Mouse (Mus musculus) kidney, postnatal 14 days (tissue): ENCODE results near the gene Kif17.

ENCODE experiments used
- DNase-seq: peaks from one replicate; pipeline ENCODE4 v3.0.0; 2022; ENCODE audit warnings: mixed read lengths

The Kif17 gene

DNA sequence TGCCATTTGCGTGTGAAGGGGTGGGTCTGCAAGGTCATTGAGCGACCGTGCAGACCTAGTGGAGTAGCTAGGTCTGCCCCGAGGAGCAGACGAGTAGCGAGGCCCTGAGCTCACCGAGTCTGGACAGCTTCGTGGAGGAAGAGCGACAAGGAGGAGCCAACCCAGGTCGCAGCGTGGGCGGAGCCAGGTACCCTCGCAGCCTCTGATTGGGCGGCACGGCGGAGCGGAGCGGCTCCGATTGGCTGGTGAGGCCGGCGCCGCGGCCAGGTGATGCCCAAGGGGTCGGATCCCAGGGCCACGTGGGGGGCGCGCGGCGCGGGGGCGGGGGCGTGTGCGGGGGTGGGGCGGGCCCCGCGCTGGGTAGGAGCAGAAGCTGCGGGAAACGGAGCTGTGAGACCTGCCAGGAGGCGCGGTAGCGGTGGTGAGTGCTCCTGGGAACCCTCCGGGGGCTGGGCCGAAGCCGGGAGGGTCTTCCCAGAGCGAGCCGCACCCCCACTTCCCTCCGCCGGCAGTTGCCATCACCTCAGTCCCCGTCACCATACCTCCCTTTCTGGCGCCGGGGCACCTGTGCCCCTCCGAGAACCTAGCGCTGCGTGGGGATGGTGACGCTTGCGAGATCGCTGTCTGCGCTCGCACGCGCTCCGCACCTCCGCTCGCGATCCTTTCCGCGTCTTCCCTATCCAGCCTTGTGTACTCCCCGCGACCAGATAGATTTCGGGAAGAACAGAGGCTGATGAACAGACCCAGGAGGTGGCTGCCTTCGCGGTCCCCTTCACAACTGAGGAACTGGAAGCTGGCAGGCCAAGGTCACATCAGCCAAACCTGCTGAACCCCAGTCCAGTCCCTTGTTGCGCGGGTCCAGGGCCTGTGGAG lies at the start of gene Kif17, which contains the start of gene Sh2d5:
Gene Kif17, plus strand, starts transcription at position 348 of the 873 bp plus-strand sequence.
Gene Sh2d5, plus strand, starts transcription at position 316 of the 873 bp plus-strand sequence.
- peak; percentile 80 for DNase-seq

DNA sequence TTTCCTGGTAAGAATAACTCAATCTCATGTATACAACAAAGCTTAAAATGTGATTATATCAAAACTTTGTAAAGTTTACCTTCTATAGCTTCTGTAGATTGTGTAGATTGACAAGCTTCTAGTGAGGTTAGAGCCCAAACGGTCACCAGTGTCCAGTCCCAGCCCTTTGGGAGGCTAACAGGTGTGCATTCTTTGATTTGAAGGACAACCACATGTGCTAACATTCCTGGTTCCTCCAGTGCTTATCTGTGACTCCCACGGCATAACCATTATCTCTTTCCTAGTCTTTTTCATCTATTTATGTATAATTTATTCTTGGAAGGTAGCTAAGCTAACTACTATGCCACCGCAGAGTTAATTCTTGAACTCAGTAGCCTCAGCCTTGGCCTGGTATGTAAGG lies 49.5 kb upstream of the Kif17 start:
- DNase-seq, result no peak

DNA sequence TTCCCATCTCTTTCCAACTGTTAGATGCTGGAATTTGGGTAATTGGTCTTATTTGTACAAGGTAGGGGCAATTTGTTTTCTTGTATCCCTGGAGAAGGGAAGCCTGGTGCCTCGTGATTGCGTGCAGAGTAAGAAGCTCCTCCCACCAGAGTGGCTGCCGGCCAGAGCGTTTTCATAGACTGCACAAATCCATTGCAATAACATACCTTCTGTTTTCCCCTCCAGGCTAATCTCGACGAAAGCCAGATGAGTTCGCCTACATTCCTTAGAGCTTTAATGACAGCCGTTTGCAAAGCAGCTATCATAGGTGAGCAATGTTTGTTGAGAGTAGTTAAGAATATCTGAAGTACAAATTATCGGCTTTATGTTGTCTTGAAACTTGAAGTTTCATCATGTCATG lies 48.5 kb upstream of the Kif17 start:
- DNase-seq, result no peak

DNA sequence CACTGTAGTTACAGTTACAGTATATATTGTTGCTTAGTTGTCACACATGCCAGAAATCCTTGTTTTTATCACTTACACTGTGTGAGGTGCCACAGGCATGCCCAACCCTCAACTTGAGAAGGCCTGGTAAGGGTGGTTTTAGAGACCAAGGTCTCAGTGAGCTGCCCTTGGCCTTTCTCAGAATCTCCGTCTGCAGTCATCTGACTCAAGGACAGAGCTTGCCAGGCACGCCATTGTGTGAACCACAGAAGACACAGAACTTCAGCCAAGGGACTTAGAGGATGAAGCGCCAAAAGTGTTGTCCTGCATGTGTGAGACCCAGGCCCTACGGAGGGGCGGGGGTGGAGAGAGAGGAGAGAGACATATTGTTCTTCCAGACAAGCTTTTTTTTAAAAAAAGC lies 40.1 kb upstream of the Kif17 start:
- DNase-seq, result no peak

DNA sequence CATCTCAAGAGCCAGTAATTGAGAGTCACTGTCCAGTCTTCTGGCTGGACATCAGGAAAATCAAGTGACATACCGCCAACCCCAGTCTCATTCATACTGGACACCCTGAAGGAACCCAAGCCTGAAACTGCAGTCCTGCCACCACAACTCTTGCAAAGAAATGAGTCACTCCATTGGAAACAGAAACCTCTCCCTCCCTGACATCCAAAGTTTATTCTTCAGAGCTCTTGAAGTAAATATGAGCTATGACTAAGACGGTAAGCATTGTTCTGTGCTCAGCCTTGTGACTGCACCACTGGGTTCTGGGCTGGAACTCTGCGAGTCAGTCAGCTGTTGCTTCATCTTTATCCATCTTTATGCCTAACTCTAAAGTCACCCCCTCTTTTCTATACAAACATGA lies 36.4 kb upstream of the Kif17 start:
- no peak for DNase-seq

DNA sequence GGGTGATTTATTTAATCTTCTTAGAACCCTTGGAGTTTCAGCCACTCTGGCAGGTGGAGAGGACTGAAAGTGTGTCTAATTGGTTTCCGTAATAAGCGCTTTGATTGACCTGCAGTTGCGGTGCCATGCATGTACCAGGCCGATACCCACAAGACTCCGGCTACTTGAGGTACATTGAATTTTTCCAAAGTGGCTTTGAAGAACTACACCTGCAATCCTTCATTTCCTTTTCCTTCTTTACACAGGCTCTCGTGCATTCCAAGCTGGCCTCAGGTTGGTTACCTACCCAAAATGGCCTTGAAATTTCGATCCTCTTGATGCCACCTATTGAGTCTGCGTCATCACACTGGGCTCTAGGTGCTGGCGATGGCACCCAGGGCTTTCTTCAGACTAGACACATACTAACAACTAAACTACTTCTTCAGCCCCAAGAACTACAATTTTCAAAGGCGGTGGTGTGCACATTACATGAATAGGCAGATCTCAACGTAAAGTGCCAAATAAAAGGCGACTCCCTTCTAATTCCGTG lies 34.5 kb upstream of the Kif17 start:
- no peak for DNase-seq

DNA sequence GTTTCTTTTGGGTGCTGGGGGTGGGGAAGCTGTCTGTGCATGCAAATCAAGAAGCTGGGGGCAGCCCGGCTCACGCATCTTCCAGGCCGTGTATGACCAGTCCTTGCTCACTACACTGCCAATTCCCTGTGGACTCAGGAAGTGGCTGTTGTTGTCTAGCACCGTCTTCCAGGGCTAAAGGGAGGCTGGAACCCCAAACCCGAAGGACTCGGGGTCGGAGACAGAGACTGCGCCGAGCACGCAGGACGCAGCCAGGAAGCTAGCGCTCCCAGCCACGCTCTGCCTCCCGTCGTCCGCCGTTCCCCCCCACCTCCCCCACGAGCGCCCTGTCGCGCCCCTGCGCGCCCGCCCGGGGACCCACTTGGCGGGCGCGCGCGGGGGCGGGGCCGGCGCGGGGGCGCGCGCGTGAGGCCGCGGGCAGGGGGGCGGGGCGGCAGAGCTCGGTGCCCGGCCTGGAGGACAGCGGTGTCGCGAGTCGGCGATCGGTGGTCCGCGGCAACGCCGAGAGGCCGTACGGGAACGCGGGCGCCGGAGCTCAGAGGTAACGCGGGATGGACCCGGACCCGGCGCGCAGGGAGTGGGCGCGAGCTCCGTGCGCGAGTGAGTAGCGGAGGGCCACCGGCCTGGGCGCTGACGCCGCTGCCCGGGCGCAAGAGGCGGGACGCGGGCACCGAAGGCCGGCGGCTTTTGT lies 33.9 kb upstream of the Kif17 start, which contains the start of gene Hp1bp3:
Gene Hp1bp3, plus strand, starts transcription at position 97 of the 691 bp plus-strand sequence.
- DNase-seq, result peak; percentile 93

DNA sequence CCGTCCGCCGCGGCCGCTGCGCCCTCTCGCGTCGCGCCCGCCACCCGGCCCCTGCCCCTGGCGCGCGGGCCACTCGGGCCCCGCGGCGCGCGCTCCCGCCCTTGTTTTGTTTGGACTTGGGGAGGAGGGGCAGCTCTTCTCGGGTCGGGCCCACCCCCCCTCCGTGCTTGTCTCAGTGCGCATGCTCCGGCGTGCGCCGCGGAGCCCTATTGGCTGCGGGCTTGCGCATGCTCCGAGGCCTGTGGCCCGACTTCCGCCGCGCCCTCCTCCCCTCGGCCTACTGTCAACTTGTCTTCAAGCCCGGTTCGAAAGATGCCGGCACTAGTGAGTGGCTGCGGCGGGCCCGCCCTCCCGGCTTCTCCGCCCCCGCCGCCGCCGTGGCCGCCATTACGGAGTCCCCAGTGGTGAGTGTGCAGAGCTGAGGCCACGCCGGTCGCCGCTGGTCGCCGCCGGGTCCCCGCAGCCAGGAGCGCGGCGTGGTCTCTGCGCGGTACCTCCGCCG lies 33.3 kb upstream of the Kif17 start:
- peak; percentile 99 for DNase-seq

DNA sequence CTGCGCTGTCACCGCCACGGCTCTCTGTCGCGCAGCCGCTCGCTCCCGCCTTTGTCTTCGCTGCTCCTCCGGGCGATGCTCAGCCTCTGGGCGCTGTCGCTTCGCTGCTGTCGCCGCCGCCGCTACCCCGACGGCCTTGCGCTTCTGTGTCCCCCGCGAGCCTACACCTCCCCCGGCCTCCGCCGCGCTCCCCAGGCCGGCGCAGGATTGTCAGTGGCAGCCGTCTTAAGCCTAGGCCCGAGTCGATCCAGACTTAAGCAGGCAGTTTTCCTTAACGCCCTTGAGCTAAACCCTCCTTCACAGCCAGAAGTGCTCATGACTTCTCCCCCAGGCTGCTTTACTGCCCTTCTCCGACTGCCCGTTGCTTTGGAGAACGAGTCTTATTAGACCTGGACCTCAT lies 32.8 kb upstream of the Kif17 start:
- no peak for DNase-seq

DNA sequence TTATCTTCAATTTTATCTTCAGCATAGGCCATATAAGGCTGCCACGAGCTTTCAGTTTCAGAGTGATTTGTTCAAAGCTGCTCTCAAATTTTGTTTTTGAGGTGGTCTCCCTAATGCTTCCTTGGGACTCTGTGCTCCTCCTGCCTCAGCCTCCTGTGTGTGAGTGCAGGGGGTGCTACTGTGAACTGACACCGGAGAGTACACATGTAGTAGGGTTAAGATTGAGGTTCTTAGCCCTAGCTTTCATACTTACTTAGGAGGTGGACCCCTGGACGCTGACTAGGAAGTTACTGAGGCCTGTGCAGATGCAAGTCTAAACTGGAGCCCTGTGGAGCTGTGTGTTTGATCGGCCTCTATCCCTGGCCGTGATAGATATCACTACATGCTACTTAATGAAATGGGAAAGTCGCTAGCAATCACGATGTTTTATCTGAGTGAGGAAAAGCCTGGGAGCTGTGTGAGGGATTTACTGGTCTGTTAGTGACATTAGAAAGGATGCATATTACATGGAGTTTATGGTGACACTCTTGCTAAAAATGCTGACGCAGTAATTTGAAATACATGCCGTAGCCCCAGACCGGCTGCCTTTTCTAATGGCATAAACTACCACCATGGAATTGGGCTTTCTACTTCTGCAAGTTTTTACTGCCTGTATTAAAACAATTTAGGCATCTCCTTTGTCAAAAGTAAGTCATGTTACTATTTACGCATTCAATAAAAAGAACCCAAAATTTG lies 32.1 kb upstream of the Kif17 start:
- no peak for DNase-seq

DNA sequence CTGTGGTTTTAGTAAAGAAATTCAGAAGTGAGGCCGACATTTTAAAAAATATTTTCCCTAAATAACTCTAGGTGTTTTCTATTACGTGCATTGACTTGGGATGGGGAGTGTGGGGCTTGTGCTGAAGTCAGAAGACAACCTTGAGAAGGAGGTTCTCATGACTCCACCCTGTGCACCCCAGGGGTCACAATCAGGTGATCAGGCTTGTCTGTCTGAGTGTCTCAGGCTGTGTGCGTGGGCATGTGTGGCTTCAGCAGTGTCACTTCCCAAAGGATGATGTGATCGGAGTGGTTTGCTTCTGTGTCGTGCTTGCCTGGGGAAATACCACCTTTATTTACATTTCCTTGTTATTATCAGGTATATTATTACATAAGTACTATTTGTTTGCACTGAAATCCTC lies 30.9 kb upstream of the Kif17 start:
- DNase-seq, result no peak

DNA sequence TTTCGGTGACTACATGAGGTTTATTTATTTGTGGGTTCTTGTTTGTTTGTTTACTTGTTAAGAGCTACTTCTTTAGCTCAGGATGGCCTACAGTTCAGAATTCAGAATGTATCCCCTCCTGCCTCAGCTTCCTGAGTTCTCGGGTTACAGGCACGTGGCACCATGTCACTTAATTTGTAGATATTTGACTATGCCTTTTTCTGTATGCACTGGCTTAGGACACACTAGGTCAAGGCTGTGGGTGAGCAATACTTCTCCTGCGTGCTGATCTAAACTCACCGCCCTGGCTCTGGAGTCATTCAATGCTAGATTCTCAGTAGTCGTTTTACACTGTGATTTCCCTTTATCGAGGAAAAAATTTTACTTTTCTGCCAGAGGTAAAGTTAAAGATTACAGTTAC lies 29.5 kb upstream of the Kif17 start:
- no peak for DNase-seq

DNA sequence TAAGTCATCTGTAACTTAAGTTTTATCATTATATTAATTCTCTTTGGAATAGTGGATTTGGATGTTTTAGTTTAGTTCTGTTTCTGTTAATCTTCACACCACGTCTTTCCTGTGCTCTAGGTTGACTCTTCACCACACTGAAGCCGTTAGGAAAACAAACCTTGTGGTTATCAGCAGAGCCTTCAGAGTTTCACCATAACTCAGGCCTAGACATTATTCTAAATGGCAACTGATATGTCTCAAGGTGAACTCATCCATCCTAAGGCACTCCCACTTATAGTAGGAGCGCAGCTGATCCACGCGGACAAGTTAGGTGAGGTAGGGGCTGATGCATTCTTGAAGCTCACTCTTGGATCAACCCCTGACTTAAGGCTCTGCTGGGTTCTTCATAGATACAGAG lies 28.8 kb upstream of the Kif17 start:
- no peak for DNase-seq

DNA sequence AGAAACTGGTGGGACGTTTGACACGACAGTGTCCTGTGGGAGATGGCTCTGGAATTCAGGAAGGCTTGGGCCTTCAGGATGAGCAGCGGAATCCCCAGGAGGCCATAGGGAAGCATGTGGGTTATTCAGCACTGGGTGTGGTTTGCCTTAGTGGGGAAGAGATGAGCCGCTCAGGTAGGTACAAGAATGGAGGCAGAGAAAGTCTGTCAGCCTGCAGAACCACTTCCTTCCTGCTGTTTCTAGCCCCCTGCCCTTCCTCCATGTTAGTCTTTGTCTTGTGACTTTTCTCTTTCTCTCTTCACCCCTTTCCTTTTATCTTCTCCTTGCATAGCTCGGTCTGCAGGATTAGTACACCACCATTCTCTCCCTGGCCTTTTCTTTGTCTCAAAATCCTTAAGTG lies 27.8 kb upstream of the Kif17 start:
- no peak for DNase-seq

DNA sequence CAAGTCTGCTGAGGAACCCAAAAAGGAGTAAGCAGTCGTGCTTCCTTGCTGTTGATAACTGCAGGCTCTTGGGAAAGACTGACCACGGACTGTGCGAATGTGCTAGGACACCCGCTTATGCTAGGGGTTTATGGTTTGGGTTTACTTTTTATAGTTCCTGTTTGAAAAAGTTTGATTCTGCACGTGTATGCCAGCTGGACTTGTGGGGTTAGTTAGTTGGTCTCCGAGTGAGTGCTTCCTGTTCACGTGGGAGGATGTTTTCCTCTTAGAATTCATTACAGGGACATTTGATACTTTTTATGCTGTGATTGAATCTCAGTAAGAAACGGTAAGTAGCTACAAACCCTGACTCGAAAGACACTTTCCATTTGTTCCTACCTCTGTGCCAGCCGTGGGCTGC lies 26.6 kb upstream of the Kif17 start:
- no peak for DNase-seq

DNA sequence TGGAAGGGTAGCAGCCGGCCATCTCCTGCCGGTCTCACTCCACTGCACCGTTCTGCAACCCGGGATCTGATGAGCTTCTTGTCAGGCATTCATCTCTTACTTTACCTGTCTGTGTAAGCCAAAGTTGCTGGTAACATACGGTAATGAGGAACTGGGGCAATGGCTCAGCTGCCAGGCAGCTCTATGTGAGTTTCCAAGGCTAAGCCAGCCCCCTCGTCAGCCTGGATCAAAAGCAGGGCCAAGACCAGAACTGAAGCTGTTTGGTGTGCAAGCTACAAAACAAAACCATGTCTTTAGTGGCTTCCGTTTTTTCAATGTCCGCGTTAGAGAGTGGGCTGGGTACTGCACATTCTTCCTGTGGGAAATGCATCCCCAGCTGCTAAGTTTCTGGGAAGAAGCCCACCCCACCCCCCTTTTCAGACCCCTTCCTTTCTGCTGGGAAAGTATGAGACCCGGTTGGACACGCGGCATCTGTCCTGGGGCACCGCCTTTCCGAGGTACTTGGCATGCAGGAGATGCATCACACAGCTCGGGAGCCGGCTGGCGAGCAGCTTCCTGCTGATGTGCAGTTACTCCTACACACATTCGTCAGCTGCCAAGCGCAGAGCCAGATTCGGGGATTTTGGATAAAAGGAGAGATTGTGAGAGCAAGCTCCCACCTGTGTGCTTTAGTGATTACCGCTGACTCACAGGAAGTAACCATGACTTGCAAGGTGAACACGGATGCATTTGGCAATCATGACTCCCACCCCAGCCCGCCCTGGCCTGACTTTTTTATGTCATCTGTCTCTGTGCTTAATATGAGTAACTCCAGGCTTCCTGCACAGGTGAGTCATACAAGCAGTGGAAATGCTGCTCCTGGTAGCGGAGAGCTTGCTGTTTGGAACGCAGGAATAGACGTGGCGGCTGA lies 3.2 kb upstream of the Kif17 start:
- DNase-seq, result no peak

DNA sequence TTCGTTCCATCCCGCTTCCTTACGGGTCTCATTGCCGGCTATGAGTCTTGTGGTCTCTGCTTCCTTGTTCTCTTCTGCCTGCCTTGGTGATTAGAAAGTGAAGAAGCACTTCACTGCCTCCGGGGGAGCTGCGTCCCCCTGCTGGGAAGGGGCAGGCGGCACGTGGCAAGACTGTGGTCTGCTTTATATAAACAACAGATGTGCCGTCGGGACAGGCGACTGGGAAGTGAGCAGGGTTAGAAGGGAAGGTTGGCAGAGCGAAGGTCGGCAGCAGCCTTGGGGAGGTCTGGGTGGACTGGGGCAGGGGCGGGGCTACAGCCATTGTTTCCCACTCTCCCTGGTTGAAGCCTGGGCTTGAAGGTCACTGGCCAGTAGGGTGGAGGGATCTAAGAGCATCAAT lies 1.6 kb downstream of the Kif17 start:
- peak; percentile 26 for DNase-seq

DNA sequence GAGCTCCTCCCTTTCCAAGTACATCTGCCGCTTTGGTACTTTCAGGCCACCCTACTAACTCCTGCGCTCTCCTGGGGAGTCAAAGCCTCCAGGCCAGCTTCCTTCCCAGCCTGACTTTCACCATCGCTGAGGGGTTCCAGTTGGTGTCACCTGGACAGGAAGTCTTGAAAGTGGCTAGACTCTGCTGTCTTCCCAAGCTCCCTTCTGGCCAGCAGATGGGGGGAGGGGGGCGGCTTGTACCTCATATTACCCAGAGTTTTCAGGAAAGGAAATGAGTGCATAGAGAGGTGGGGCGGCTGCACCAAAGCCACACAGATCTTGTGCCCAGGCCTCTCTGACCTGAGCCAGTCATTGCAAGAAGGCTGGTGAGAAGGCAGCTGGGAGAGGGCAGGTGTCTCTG lies 2.0 kb downstream of the Kif17 start:
- no peak for DNase-seq

DNA sequence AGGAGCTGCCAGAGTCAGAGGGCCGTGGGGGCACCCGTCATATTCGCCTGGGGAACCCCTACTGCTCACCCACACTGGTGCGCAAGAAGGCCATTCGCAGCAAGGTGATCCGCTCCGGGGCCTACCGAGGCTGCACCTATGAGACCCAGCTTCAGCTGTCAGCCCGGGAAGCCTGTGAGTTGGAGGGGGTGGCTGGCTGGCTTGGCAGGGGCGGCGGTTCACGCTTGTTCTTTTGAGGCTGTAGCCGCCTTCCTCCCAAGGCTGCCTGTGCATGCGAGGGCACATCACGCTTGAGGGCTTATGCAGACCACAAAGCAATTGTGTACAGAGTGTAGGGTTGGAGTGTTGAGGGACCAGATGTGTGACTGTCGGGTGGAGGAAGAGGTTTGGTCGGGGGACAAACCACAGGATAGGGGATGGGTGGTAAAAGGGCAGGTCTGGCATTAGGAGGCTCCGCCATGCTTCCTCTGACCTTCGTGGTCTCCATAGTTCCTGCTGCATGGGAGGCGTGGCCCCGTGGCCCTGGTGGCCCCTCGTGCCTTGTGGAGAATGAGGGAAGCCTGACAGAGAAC lies 7.0 kb downstream of the Kif17 start:
- DNase-seq, result no peak

DNA sequence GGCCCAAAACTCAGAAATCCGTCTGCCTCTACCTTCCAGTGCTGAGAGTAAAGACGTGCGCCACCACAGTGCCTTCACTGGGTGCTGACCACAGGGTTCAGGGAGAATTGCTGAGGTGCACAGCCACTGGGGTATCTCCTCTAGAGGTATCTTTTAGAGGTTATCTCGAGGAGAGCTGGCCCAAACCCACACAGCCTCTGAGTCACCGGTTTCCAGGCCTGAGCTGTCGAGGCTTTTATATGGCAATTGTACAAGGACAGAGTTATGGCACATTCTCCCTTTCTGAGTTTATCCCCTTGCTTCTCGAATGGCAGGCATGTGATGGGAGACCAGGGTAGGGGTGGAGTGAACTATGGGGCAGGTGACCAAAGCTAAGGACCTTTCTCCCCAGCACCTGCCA lies 8.4 kb downstream of the Kif17 start:
- no peak for DNase-seq

DNA sequence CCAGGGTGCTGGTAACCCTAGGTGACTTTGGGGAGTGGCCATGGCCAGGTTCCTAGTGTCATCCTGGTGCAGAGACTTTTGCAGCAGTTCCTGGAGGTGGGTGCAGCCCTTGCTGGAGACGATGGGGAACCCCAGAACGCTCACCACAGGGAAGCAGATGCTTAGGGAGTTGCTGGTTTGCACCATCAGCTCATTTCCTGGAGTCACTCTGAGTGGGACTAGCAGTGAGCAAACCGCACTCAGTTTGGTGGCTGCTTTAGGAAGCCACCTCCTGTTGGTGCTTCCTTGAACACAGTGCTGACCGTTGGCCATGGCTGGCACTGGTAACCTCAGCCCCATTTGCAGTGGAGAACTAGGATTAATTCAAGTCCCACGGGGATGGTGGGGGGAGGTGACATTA lies 9.2 kb downstream of the Kif17 start:
- DNase-seq, result no peak
